Mouse (Mus musculus) midbrain, embryonic 15.5 days (tissue): ENCODE results near the gene Scn10a. TPM values are rescaled to one million over a fixed set of nuclear protein-coding genes. Genes with fewer than 3 reads are reported as not detected.

Source experiments
- ATAC-seq: fragments of 200-750 bp; cut with Nextera tagmentation; replicated peaks from 2 replicates; pipeline ENCODE4 v1.8.0; 2017; ENCODE audit warnings: moderate TSS enrichment
- H3K27ac ChIP-seq: fragments of 300-500 bp; sonication (generic); 2 replicates; pipeline ENCODE4 v1.5.1; 2015; ENCODE audit warnings: mild to moderate bottlenecking, inconsistent platforms
- H3K27me3 ChIP-seq: fragments of 300-500 bp; sonication (generic); replicated peaks from 2 replicates; pipeline ENCODE4 v1.6.1; 2015; ENCODE audit warnings: inconsistent platforms
- H3K36me3 ChIP-seq: fragments of 300-500 bp; sonication (generic); replicated peaks from 2 replicates; pipeline ENCODE4 v1.6.1; 2015; ENCODE audit warnings: inconsistent platforms
- H3K4me1 ChIP-seq: fragments of 300-500 bp; sonication (generic); 2 replicates; pipeline ENCODE4 v1.6.1; 2015; ENCODE audit warnings: inconsistent platforms
- H3K4me2 ChIP-seq: fragments of 300-500 bp; sonication (generic); 2 replicates; pipeline ENCODE4 v1.6.1; 2015; ENCODE audit warnings: inconsistent platforms, mild to moderate bottlenecking, moderate library complexity
- H3K4me3 ChIP-seq: fragments of 300-500 bp; sonication (generic); 2 replicates; pipeline ENCODE4 v1.5.1; 2015; ENCODE audit warnings: mild to moderate bottlenecking, inconsistent platforms
- H3K9ac ChIP-seq: fragments of 300-500 bp; sonication (generic); 2 replicates; pipeline ENCODE4 v1.6.1; 2015; ENCODE audit warnings: mild to moderate bottlenecking, inconsistent platforms
- H3K9me3 ChIP-seq: fragments of 300-500 bp; sonication (generic); 2 replicates; pipeline ENCODE4 v1.6.1; 2016; ENCODE audit warnings: inconsistent platforms
- WGBS: fragments of 180-500 bp; shearing (Covaris S2); methylation state at CpG from one replicate; pipeline ENCODE4 v1.1.7; 2015; ENCODE audit warnings: mixed read lengths; 5-methylcytosine and 5-hydroxymethylcytosine counted together
- polyA plus RNA-seq: library from polyadenylated mRNA; unstranded; fragments of >200 nt; fragmentation: Nextera tagmentation; extraction: Ambion mirVana; gene quantifications from 2 replicates; pipeline ENCODE4 v1.2.1, GENCODE M21; 2015

The Scn10a gene
- polyA plus RNA-seq, 1 experiment from 2014 or later = not detected

GRCm38 (mm10) chr9:119632801-119633200, 86.3 kb downstream of the Scn10a start:
- Histone ChIP-seq H3K36me3 (no peaks in the 10 kb centered on the region), H3K4me1 (peaks cover 15% of the 10 kb centered on the region; the same call in 1 of the 2 replicates), H3K27ac (no peak overlapping the region), H3K9me3 (no peaks in the 10 kb centered on the region), H3K9ac (no peak overlapping the region), H3K4me2 (no peak overlapping the region), H3K4me3 (no peak overlapping the region), H3K27me3 (no peaks in the 10 kb centered on the region)
- ATAC-seq = no peak
- 39% methylated on average over 12 of the region's 12 CpGs for WGBS

GRCm38 (mm10) chr9:119631899-119632533, 87.1 kb downstream of the Scn10a start:
- WGBS = 58% methylated on average over 15 of the region's 15 CpGs
- peaks cover 15% of the 10 kb centered on the region; the same call in 1 of the 2 replicates for H3K4me1 ChIP-seq
- H3K9me3 ChIP-seq = no peaks in the 10 kb centered on the region
- no peak overlapping the region for H3K4me2 ChIP-seq
- H3K36me3 ChIP-seq = no peaks in the 10 kb centered on the region
- H3K27ac ChIP-seq = no peak overlapping the region
- ATAC-seq = no peak
- no peak overlapping the region for H3K4me3 ChIP-seq
- no peaks in the 10 kb centered on the region for H3K27me3 ChIP-seq
- H3K9ac ChIP-seq = no peak overlapping the region

GRCm38 (mm10) chr9:119631393-119631898, 87.7 kb downstream of the Scn10a start:
- H3K4me1 ChIP-seq = peaks cover 15% of the 10 kb centered on the region; the same call in 1 of the 2 replicates
- no peak overlapping the region for H3K9ac ChIP-seq
- no peak for ATAC-seq
- H3K36me3 ChIP-seq = no peaks in the 10 kb centered on the region
- 65% methylated on average over 13 of the region's 13 CpGs for WGBS
- H3K27me3 ChIP-seq = no peaks in the 10 kb centered on the region
- no peak overlapping the region for H3K4me2 ChIP-seq
- H3K27ac ChIP-seq = no peak overlapping the region
- no peaks in the 10 kb centered on the region for H3K9me3 ChIP-seq
- no peak overlapping the region for H3K4me3 ChIP-seq

GRCm38 (mm10) chr9:119628690-119629268, 90.3 kb downstream of the Scn10a start:
- Histone ChIP-seq H3K4me3 (no peak overlapping the region), H3K4me1 (peaks cover 11% of the 10 kb centered on the region; the same call in 1 of the 2 replicates), H3K9me3 (no peaks in the 10 kb centered on the region), H3K4me2 (no peak overlapping the region), H3K27ac (no peak overlapping the region), H3K9ac (no peak overlapping the region), H3K27me3 (no peaks in the 10 kb centered on the region), H3K36me3 (no peaks in the 10 kb centered on the region)
- no peak for ATAC-seq
- WGBS = 72% methylated on average over 8 of the region's 8 CpGs

- Histone ChIP-seq H3K27me3 (no peaks in the 10 kb centered on the region), H3K4me3 (no peak overlapping the region), H3K9ac (no peak overlapping the region), H3K27ac (no peak overlapping the region), H3K36me3 (no peaks in the 10 kb centered on the region), H3K9me3 (no peaks in the 10 kb centered on the region), H3K4me1 (peaks cover 7% of the 10 kb centered on the region; the same call in 1 of the 2 replicates), H3K4me2 (no peak overlapping the region)
- 81% methylated on average over 6 of the region's 6 CpGs for WGBS
- no peak for ATAC-seq
Observed at GRCm38 (mm10) chr9:119627227-119627626, 91.9 kb downstream of the Scn10a start.

- no peak overlapping the region for H3K9ac ChIP-seq
- H3K9me3 ChIP-seq = no peaks in the 10 kb centered on the region
- no peak overlapping the region for H3K4me3 ChIP-seq
- WGBS = 93% methylated on average over 4 of the region's 4 CpGs
- no peak for ATAC-seq
- no peak overlapping the region for H3K4me2 ChIP-seq
- no peak overlapping the region for H3K27ac ChIP-seq
- no peaks in the 10 kb centered on the region for H3K4me1 ChIP-seq
- H3K27me3 ChIP-seq = no peaks in the 10 kb centered on the region
- H3K36me3 ChIP-seq = no peaks in the 10 kb centered on the region
Observed at GRCm38 (mm10) chr9:119624151-119624550, 95.0 kb downstream of the Scn10a start.

GRCm38 (mm10) chr9:119614798-119615197, 104.3 kb downstream of the Scn10a start:
- no peak overlapping the region for H3K27ac ChIP-seq
- WGBS = 75% methylated on average over 6 of the region's 6 CpGs
- H3K4me2 ChIP-seq = no peak overlapping the region
- no peak for ATAC-seq
- no peaks in the 10 kb centered on the region for H3K27me3 ChIP-seq
- H3K4me1 ChIP-seq = no peaks in the 10 kb centered on the region
- H3K4me3 ChIP-seq = no peak overlapping the region
- no peaks in the 10 kb centered on the region for H3K36me3 ChIP-seq
- no peak overlapping the region for H3K9ac ChIP-seq
- no peaks in the 10 kb centered on the region for H3K9me3 ChIP-seq

- no peak overlapping the region for H3K4me2 ChIP-seq
- ATAC-seq = no peak
- 87% methylated on average over 7 of the region's 7 CpGs for WGBS
Observed at GRCm38 (mm10) chr9:119610563-119611166, 108.5 kb downstream of the Scn10a start.

GRCm38 (mm10) chr9:119606906-119607305, 112.2 kb downstream of the Scn10a start:
- WGBS = 90% methylated on average over 5 of the region's 5 CpGs
- Histone ChIP-seq H3K4me3 (no peak overlapping the region), H3K4me2 (no peak overlapping the region), H3K27ac (no peak overlapping the region), H3K36me3 (no peaks in the 10 kb centered on the region), H3K9ac (no peak overlapping the region), H3K9me3 (no peaks in the 10 kb centered on the region), H3K27me3 (no peaks in the 10 kb centered on the region), H3K4me1 (no peaks in the 10 kb centered on the region)
- no peak for ATAC-seq

More at GRCm38 (mm10) chr9:119610563-119611166, 108.5 kb downstream of the Scn10a start:
- no peak overlapping the region for H3K4me3 ChIP-seq
- no peak overlapping the region for H3K9ac ChIP-seq
- H3K9me3 ChIP-seq = no peaks in the 10 kb centered on the region
- H3K27me3 ChIP-seq = no peaks in the 10 kb centered on the region
- H3K4me1 ChIP-seq = no peaks in the 10 kb centered on the region
- H3K36me3 ChIP-seq = no peaks in the 10 kb centered on the region
- no peak overlapping the region for H3K27ac ChIP-seq

- WGBS = 79% methylated on average over 8 of the region's 8 CpGs
Observed at GRCm38 (mm10) chr9:119604607-119605006, 114.5 kb downstream of the Scn10a start.

GRCm38 (mm10) chr9:119598501-119598900, 120.6 kb downstream of the Scn10a start:
- Histone ChIP-seq H3K9ac (no peak overlapping the region), H3K4me1 (no peaks in the 10 kb centered on the region), H3K27ac (no peak overlapping the region), H3K4me2 (no peak overlapping the region), H3K4me3 (no peak overlapping the region), H3K9me3 (no peaks in the 10 kb centered on the region), H3K27me3 (no peaks in the 10 kb centered on the region), H3K36me3 (no peaks in the 10 kb centered on the region)
- no peak for ATAC-seq
- 94% methylated on average over 10 of the region's 10 CpGs for WGBS

More at GRCm38 (mm10) chr9:119604607-119605006, 114.5 kb downstream of the Scn10a start:
- Histone ChIP-seq H3K27me3 (no peaks in the 10 kb centered on the region), H3K9ac (no peak overlapping the region), H3K9me3 (no peaks in the 10 kb centered on the region), H3K27ac (no peak overlapping the region), H3K4me3 (no peak overlapping the region), H3K4me1 (no peaks in the 10 kb centered on the region), H3K36me3 (no peaks in the 10 kb centered on the region), H3K4me2 (no peak overlapping the region)
- ATAC-seq = no peak

- H3K4me3 ChIP-seq = no peak overlapping the region
- 81% methylated on average over 8 of the region's 8 CpGs for WGBS
- ATAC-seq = no peak
- no peaks in the 10 kb centered on the region for H3K36me3 ChIP-seq
- H3K9ac ChIP-seq = no peak overlapping the region
- H3K4me2 ChIP-seq = no peak overlapping the region
- no peaks in the 10 kb centered on the region for H3K9me3 ChIP-seq
- H3K27me3 ChIP-seq = no peaks in the 10 kb centered on the region
- H3K4me1 ChIP-seq = no peaks in the 10 kb centered on the region
- H3K27ac ChIP-seq = no peak overlapping the region
Observed at GRCm38 (mm10) chr9:119597332-119597731, 121.8 kb downstream of the Scn10a start.
